Mouse (Mus musculus) hindbrain, embryonic 15.5 days (tissue): ENCODE measurements around the gene BC049762. TPM values are rescaled to one million over a fixed set of nuclear protein-coding genes. Genes with fewer than 3 reads are reported as not detected.

Experiments
- ATAC-seq: fragments of 200-750 bp; cut with Nextera tagmentation; 2 replicates; pipeline ENCODE4 v1.8.0; 2017; ENCODE audit warnings: low read depth, moderate number of reproducible peaks, moderate TSS enrichment; ENCODE audit not compliant: low FRiP score
- H3K27ac ChIP-seq: fragments of 300-500 bp; sonication (generic); replicated peaks from 2 replicates; pipeline ENCODE4 v1.5.1; 2015; ENCODE audit warnings: mild to moderate bottlenecking, inconsistent platforms
- H3K27me3 ChIP-seq: fragments of 300-500 bp; sonication (generic); 2 replicates; pipeline ENCODE4 v1.6.1; 2015; ENCODE audit warnings: control low read depth, inconsistent platforms
- H3K36me3 ChIP-seq: fragments of 300-500 bp; sonication (generic); 2 replicates; pipeline ENCODE4 v1.6.1; 2015; ENCODE audit warnings: control low read depth, inconsistent platforms
- H3K4me1 ChIP-seq: fragments of 300-500 bp; sonication (generic); replicated peaks from 2 replicates; pipeline ENCODE4 v1.6.1; 2015; ENCODE audit warnings: control low read depth, inconsistent platforms
- H3K4me2 ChIP-seq: fragments of 300-500 bp; sonication (generic); 2 replicates; pipeline ENCODE4 v1.6.1; 2015; ENCODE audit warnings: moderate library complexity, mild to moderate bottlenecking, inconsistent platforms
- H3K4me3 ChIP-seq: fragments of 300-500 bp; sonication (generic); 2 replicates; pipeline ENCODE4 v1.5.1; 2015; ENCODE audit warnings: mild to moderate bottlenecking, inconsistent platforms
- H3K9ac ChIP-seq: fragments of 300-500 bp; sonication (generic); 2 replicates; pipeline ENCODE4 v1.6.1; 2015; ENCODE audit warnings: inconsistent platforms
- H3K9me3 ChIP-seq: fragments of 300-500 bp; sonication (generic); 2 replicates; pipeline ENCODE4 v1.6.1; 2016; ENCODE audit warnings: control low read depth, inconsistent platforms
- WGBS: fragments of 180-500 bp; shearing (Covaris S2); methylation state at CpG from one replicate; pipeline ENCODE4 v1.1.7; 2015; 5-methylcytosine and 5-hydroxymethylcytosine counted together
- polyA plus RNA-seq: library from polyadenylated mRNA; unstranded; fragments of >200 nt; fragmentation: Nextera tagmentation; extraction: Ambion mirVana; gene quantifications from 2 replicates; pipeline ENCODE4 v1.2.1, GENCODE M21; 2015

The BC049762 gene
- polyA plus RNA-seq, 1 experiment from 2014 or later = 0.41 TPM

DNA sequence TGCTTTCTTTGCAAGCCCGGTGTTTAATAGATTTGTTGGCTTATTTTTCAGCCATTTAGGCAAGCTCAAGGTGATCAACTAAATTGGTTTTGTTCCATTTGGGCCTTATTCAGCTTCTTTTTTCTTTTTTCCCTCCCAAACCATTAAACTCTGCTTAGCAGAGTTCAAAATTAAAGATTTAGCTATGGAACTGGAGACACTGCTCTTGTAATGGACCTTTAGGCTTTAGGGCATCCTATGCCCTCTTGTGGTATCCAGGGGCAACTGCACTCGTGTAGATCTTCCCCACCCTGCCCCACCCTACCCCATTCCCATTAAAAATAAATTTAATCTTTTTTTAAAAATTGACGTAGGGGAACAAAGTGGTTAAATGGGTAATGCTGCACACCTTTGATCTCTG, 2.5 kb upstream of the BC049762 start:
- Histone ChIP-seq H3K27me3 (no peaks in the 10 kb centered on the region), H3K4me2 (peak overlapping the region; percentile 82), H3K9me3 (no peaks in the 10 kb centered on the region), H3K27ac (no peak overlapping the region), H3K4me3 (no peak overlapping the region), H3K36me3 (peaks cover 6% of the 10 kb centered on the region; the same call in 1 of the 2 replicates), H3K4me1 (peaks cover 43% of the 10 kb centered on the region), H3K9ac (no peak overlapping the region)
- WGBS = 53% methylated on average over 3 of the region's 3 CpGs
- ATAC-seq = no peak

DNA sequence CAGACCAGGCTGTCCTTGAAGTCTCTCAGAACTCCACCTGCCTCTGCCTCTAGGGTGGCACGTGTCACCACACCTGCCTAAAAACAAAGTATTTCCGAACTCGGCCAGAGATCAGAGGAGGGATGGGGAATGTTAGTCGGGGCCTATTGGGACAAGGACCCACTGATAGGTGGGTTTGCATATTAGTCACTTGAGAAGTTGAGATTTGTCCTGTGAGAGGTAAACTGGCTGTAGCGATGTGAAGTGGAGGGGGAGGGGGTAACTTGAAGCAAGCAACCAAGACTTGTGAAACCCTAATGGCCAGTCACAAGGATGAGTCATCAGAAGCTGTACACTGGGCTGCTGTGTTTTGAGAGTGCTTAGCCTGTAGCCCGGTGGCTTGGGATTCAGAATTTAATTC, 1.5 kb upstream of the BC049762 start:
- WGBS = 30% methylated on average over 6 of the region's 6 CpGs
- H3K9me3 ChIP-seq = no peaks in the 10 kb centered on the region
- H3K27me3 ChIP-seq = no peaks in the 10 kb centered on the region
- no peak overlapping the region for H3K27ac ChIP-seq
- peak overlapping the region; percentile 60 for H3K4me3 ChIP-seq
- peak overlapping the region; percentile 82 for H3K4me2 ChIP-seq
- peaks cover 43% of the 10 kb centered on the region for H3K4me1 ChIP-seq
- peak overlapping the region; percentile 16; the same call in 1 of the 2 replicates for H3K9ac ChIP-seq
- no peak for ATAC-seq
- no peaks in the 10 kb centered on the region; the same call in 1 of the 2 replicates for H3K36me3 ChIP-seq

DNA sequence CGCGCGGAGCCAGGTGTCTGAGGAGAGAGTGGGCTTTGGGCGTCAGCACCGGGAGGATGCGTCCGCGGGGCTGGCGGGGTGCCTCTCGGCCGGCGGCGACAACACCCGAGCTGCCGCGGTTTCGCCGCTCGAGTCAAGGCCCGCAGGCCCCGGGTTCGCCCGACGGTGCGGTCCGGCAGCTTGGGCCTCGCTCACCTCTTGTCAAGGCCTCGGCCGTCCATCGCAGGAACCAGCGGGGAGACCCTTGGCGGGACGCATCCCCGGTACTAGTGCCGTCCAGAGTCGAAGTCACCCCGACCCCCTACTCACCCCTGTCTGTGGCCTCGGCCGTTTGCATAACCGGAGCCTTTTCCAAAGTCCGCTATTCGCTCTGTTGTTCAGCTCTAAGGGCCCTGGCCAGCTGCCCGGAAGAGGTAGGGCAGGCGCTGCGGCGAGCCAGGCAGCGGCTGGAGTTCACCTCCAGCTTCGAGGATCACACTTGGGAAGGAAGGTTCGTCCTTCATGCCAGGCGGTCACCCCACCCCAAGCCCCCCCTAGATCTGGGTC, 513 bp upstream of the BC049762 start:
- peaks cover 41% of the 10 kb centered on the region for H3K4me1 ChIP-seq
- peak overlapping the region; percentile 96 for H3K27ac ChIP-seq
- H3K4me2 ChIP-seq = peak overlapping the region; percentile 82
- whole genome bisulfite sequencing = under 1% methylated on average over 50 of the region's 50 CpGs
- H3K9me3 ChIP-seq = no peaks in the 10 kb centered on the region
- no peaks in the 10 kb centered on the region; the same call in 1 of the 2 replicates for H3K36me3 ChIP-seq
- no peaks in the 10 kb centered on the region for H3K27me3 ChIP-seq
- H3K9ac ChIP-seq = peak overlapping the region; percentile 90
- peak; percentile 73 for ATAC-seq
- H3K4me3 ChIP-seq = peak overlapping the region; percentile 60

DNA sequence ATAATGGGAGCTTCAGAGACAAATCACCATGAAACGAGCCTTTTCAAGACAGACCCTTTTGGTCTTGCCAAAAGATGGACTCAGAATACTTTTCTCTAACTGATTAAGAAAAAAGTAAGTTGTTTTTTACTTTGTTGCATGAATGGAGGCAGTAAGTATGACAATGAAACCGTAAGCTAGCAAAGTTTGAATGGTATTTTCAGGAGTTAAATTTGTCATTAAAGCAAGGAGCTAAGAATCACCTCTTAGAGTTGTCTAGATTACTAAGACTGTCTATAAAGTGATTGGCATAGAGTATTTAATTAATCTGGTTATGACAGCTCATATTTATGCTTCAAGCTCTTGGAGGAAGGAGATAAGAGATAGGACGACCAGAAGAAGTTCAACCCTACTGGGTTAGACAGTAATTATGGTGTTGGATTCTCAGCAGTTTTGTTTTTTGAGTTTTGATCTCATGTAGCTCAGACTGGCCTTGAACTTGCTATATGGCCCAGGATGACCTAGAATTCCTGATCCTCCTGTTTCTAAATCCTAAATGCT, 1.1 kb downstream of the BC049762 start, which contains the start of gene Clk4:
Gene Clk4 (plus strand): TSS at position 51 of the 540 bp plus-strand sequence.
- Histone ChIP-seq H3K9ac (peak within 1 kb of the TSS; percentile 63), H3K4me3 (peak within 1 kb of the TSS; percentile 60), H3K27me3 (no peaks in the 10 kb centered on the region), H3K4me2 (peak within 1 kb of the TSS; percentile 77), H3K4me1 (peaks cover 37% of the 10 kb centered on the region), H3K36me3 (no peaks in the 10 kb centered on the region), H3K27ac (peak within 1 kb of the TSS; percentile 96), H3K9me3 (no peaks in the 10 kb centered on the region)
- ATAC-seq = no peak
- 66% methylated on average over 3 of the region's 3 CpGs for WGBS

DNA sequence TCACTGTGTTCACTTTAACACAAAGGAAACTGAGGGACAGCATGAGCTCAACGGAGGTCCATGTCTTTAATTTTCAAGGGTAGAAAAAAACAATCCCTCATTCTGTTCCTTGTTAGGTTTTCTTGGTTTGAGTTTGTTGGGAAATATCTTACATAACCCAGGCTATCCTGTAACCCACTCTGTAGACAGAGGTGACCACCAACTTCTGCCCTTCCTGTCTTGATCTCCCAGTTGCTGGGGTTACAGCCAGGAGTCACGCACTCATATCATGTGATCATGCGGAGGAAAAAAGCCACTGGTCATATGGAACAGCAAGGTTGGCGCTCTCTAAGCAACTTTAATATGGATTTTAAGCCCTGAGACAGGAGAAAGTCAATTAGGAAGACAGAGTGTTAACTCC, 5.8 kb downstream of the BC049762 start:
- 89% methylated on average over 4 of the region's 4 CpGs for WGBS

DNA sequence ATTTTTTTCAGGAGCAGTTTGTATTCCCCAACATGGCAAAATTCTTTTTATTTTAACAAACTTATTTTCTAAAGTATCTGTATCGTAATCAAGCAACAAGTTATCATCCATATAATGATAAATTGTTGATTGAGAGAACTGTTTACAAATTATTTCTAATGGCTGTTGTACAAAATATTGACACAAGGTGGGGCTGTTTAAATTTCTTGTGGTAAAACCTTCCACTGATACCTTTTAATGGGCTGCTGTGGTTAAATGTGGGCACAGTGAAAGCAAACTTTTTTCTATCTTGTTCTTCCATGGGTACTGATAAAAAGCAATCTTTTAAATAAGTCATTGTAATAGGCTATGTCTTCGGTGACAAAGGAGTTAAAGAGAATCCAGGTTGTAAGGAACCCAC, 19.9 kb downstream of the BC049762 start:
- Histone ChIP-seq H3K9me3 (no peaks in the 10 kb centered on the region), H3K36me3 (no peaks in the 10 kb centered on the region), H3K9ac (no peak overlapping the region), H3K4me1 (no peaks in the 10 kb centered on the region), H3K4me3 (no peak overlapping the region), H3K27me3 (no peaks in the 10 kb centered on the region), H3K27ac (no peak overlapping the region), H3K4me2 (no peak overlapping the region)
- ATAC-seq = no peak
- WGBS = 90% methylated on average over 2 of the region's 2 CpGs

More for the DNA sequence above, 5.8 kb downstream of the BC049762 start:
- H3K4me3 ChIP-seq = no peak overlapping the region
- no peak overlapping the region for H3K27ac ChIP-seq
- ATAC-seq = no peak
- H3K27me3 ChIP-seq = no peaks in the 10 kb centered on the region
- no peak overlapping the region for H3K4me2 ChIP-seq
- no peak overlapping the region for H3K9ac ChIP-seq
- H3K4me1 ChIP-seq = peaks cover 1% of the 10 kb centered on the region; the same call in 1 of the 2 replicates
- H3K9me3 ChIP-seq = no peaks in the 10 kb centered on the region
- H3K36me3 ChIP-seq = no peaks in the 10 kb centered on the region

DNA sequence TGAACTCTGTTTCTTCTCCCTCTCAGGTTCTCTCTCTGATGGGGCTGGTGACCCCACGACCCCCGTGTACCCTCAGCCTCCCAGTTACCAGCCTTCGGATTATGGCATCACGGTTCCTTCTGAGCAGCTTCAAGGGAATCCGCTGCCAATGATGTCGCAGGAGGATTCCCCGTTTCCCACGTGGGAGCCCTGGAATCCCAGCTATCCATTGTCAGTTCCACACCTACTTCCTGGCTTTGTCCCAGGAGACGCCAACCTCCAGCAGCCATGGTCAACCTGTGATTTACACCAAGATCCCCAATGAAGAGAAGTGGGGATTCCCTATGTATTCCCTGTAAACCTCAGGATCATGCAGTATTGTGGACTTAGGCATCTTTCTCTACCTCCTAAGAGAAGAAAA, 28.2 kb downstream of the BC049762 start:
- H3K4me3 ChIP-seq = no peak overlapping the region
- ATAC-seq = no peak
- no peaks in the 10 kb centered on the region for H3K27me3 ChIP-seq
- no peak overlapping the region for H3K9ac ChIP-seq
- no peaks in the 10 kb centered on the region for H3K36me3 ChIP-seq
- WGBS = 90% methylated on average over 9 of the region's 9 CpGs
- H3K4me1 ChIP-seq = no peaks in the 10 kb centered on the region
- no peak overlapping the region for H3K27ac ChIP-seq
- no peak overlapping the region for H3K4me2 ChIP-seq
- no peaks in the 10 kb centered on the region for H3K9me3 ChIP-seq

DNA sequence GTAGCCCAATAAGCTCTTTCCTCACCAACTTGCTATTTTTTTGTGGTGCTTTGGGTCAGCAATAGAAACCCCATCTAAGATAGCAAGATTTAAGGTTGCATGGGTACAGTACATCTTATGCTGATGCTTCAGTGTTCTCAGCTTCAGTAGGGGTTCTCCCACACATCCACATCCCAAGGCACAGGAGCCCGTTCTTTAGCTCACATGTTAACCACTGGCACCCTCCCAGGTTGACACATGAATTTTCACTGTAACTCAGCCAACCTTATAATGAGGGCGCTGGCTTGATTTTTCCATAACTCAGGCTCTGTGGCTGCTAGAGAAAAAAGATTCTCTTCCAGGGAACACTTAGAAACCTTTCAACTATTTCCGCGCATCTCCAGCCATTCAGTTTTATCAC, 35.7 kb downstream of the BC049762 start:
- Histone ChIP-seq H3K4me1 (no peaks in the 10 kb centered on the region), H3K9ac (no peak overlapping the region), H3K4me2 (no peak overlapping the region), H3K27me3 (no peaks in the 10 kb centered on the region), H3K4me3 (no peak overlapping the region), H3K9me3 (no peaks in the 10 kb centered on the region), H3K36me3 (no peaks in the 10 kb centered on the region), H3K27ac (no peak overlapping the region)
- WGBS = 88% methylated on average over 4 of the region's 4 CpGs
- ATAC-seq = no peak

DNA sequence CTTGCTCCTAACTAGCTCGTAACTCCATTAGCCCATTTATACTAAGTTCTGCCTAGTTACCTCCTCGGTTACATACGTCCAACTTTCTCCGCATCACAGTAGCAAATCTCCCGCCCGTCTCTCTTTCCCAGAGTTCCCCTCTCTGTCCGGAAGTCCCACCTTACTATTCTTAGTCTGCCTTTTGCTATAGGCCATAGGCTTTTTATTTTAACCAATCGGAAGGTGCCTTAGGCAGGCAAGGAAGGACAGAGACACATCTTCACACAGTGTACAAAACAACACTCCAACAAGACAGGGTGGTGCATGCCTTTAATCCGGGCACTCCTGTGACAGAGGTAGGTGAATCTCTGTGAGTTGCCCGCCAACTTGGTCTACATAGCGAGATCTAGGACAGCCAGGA, 42.5 kb downstream of the BC049762 start, which contains the start of gene Gm12569:
Gene Gm12569 (plus strand): TSS at position 166 of the 400 bp plus-strand sequence.
- Histone ChIP-seq H3K4me2 (no peak within 1 kb of the TSS), H3K27ac (no peak within 1 kb of the TSS), H3K9me3 (no peaks in the 10 kb centered on the region), H3K4me1 (no peaks in the 10 kb centered on the region), H3K9ac (no peak within 1 kb of the TSS), H3K4me3 (no peak within 1 kb of the TSS), H3K36me3 (no peaks in the 10 kb centered on the region), H3K27me3 (no peaks in the 10 kb centered on the region)
- ATAC-seq = no peak
- WGBS = 97% methylated on average over 11 of the region's 11 CpGs

DNA sequence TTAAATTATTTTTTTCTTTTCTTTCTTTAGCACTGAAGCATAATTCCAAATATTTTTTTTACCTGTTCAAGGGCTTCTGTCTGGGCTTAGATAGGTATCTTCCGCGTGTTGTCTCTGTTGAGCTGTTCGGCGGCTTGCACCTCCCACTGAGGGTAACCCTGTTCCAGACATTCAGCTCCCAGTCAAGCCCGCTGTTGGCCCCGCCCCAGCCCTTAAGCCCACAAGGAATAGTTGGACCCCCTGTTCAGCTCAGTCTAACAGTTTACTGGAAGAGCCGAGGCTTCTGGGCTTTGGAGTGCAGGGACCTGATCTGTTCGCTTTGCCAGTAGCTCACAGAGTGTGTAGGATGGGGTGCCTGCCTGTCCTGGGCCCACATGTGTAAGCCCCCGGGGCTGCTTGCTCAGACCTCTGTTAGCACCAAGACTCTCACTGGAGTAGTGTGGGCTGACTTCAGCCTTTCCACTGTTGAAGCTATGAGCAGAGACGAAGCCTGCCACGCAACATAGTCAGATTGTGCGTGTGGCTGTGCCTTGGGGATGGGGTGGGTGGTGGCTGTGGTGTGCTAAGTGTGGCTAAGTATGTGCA, 43.4 kb downstream of the BC049762 start:
- no peak for ATAC-seq
- WGBS = 86% methylated on average over 12 of the region's 12 CpGs
- Histone ChIP-seq H3K27me3 (no peaks in the 10 kb centered on the region), H3K9me3 (no peaks in the 10 kb centered on the region), H3K9ac (no peak overlapping the region), H3K4me2 (no peak overlapping the region), H3K27ac (no peak overlapping the region), H3K4me3 (no peak overlapping the region), H3K36me3 (no peaks in the 10 kb centered on the region), H3K4me1 (no peaks in the 10 kb centered on the region)

DNA sequence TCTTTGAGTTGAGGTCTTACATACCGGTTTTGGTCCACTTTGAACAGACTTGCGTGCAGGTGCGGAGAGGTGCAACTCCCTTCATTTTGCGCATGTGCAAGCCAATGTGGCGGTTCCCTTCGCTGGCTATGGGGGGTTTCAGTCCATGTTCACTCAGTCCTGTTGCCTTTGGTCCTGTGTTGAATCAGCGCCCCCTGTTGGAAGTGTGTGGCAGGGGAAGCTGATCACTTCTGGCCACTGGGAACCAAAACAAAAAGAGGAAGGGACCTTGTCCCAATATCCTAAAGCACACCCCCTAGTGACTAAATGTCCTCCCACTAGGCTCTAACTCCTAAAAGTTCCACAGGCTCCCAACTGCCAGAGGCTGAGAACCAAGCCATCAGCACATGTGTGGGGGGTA, 48.8 kb downstream of the BC049762 start:
- no peak for ATAC-seq
- no peak overlapping the region for H3K9ac ChIP-seq
- WGBS = 85% methylated on average over 7 of the region's 7 CpGs

DNA sequence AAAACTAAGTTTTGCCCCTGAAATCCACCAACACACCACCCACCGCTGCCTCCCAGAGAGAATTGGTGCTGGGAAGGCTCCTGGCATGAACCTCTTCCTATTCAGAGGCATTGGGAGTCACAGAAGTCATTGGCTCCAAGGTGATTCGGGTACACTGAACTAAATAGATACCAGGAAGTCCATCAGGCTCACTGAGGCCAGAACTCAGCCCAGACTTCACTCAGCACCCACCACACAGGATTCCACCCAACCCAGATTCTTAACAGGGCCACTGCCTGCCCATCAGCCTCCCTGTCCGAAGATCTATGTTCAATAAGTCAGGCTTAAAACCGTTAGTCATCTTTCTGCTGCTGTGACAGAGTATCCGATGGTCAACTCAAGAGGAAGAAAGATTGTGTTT, 51.4 kb downstream of the BC049762 start:
- no peak for ATAC-seq

More for the DNA sequence above, 48.8 kb downstream of the BC049762 start:
- Histone ChIP-seq H3K27me3 (no peaks in the 10 kb centered on the region), H3K36me3 (no peaks in the 10 kb centered on the region), H3K4me3 (no peak overlapping the region), H3K4me1 (no peaks in the 10 kb centered on the region), H3K4me2 (no peak overlapping the region), H3K27ac (no peak overlapping the region), H3K9me3 (no peaks in the 10 kb centered on the region)

More for the DNA sequence above, 51.4 kb downstream of the BC049762 start:
- Histone ChIP-seq H3K36me3 (no peaks in the 10 kb centered on the region), H3K4me2 (no peak overlapping the region), H3K27ac (no peak overlapping the region), H3K4me3 (no peak overlapping the region), H3K4me1 (no peaks in the 10 kb centered on the region), H3K9ac (no peak overlapping the region), H3K9me3 (no peaks in the 10 kb centered on the region), H3K27me3 (no peaks in the 10 kb centered on the region)
- WGBS = 97% methylated on average over 5 of the region's 5 CpGs
